11 mouse cellular contexts compared by ENCODE assay signal in genomic region chr4:35354046-35354445, GRCm38 (mm10).
A peak's percentile ranks its signal among the peaks of the same experiment; 100 is the strongest.
DNase-seq lines count a peak whose midpoint lies in the region; ATAC-seq lines count a peak whose summit lies in the region.
"Had no signal": no experiment of that assay in that cellular context is flagged by ENCODE, and none has a peak within 500 bp of the region (broad histone marks: within the 10 kb centered on the region; RNA-seq: fewer than 3 reads in every experiment).

No protein-coding gene starts in this region.

- no peak overlapping the region for H3K27ac ChIP-seq in hindbrain, embryonic 10.5 days
- H3K27ac ChIP-seq in neural tube, embryonic 11.5 days (ENCODE audit: low read depth, low read length), result no peak overlapping the region

- no peaks in the 10 kb centered on the region for H3K9me3 ChIP-seq in hindbrain, embryonic 10.5 days
- no peaks in the 10 kb centered on the region for H3K9me3 ChIP-seq in neural tube, embryonic 11.5 days (ENCODE audit: control insufficient read depth, low read length)

- H3K36me3 ChIP-seq in hindbrain, embryonic 10.5 days, result no peaks in the 10 kb centered on the region
- no peaks in the 10 kb centered on the region for H3K36me3 ChIP-seq in neural tube, embryonic 11.5 days (ENCODE audit: control insufficient read depth, insufficient read depth, low read length)

- no peak overlapping the region for H3K9ac ChIP-seq in neural tube, embryonic 11.5 days (ENCODE audit: low read length)

- WGBS in hindbrain, embryonic 10.5 days, result 63% methylated on average over 14 of the region's 14 CpGs
- 47% methylated on average over 14 of the region's 14 CpGs for WGBS in neural tube, embryonic 11.5 days

- ATAC-seq in neural tube, embryonic 11.5 days (ENCODE audit: insufficient read depth, low FRiP score, low TSS enrichment), result no peak; the same call in 1 of the 2 replicates

- no peak overlapping the region for H3K4me3 ChIP-seq in hindbrain, embryonic 10.5 days
- no peak overlapping the region for H3K4me3 ChIP-seq in neural tube, embryonic 11.5 days (ENCODE audit: low read depth, low read length)

- intact Hi-C loops in left cerebral cortex, postnatal 14 days (cut with DNase I), result no loop called here

- H3K4me2 ChIP-seq in neural tube, embryonic 11.5 days (ENCODE audit: low read depth), result no peak overlapping the region
- H3K4me2 ChIP-seq: heart, embryonic 11.5 days had no signal

- no peaks in the 10 kb centered on the region for H3K4me1 ChIP-seq in hindbrain, embryonic 10.5 days (replicated peaks)
- H3K4me1 ChIP-seq in neural tube, embryonic 11.5 days (ENCODE audit: control insufficient read depth, insufficient read depth, low read length), result no peaks in the 10 kb centered on the region

- no peaks in the 10 kb centered on the region for H3K27me3 ChIP-seq in hindbrain, embryonic 10.5 days (ENCODE audit: insufficient read depth, poor library complexity, severe bottlenecking)
- H3K27me3 ChIP-seq in neural tube, embryonic 11.5 days (ENCODE audit: control insufficient read depth, insufficient read depth, low read length), result no peaks in the 10 kb centered on the region

- DNase-seq in kidney, postnatal 4 days, result peak; percentile 27 to 45
- no peak for DNase-seq in kidney, adult 9 months
- DNase-seq in embryo, embryonic 11.5 days (ENCODE audit: low read depth, low spot score), result peak; percentile 39
- peak; percentile 42 for DNase-seq in hindbrain, embryonic 10.5 days (ENCODE audit: low spot score)
- peak; percentile 49 for DNase-seq in neural tube, embryonic 11.5 days (ENCODE audit: low spot score)
- no peak for DNase-seq in layer of hippocampus, postnatal 14 days (ENCODE audit: low spot score in 2 of 2)
- DNase-seq in cerebellum, postnatal 14 days, result no peak
- no peak for DNase-seq in left cerebral cortex, postnatal 14 days (ENCODE audit: low spot score in 2 of 2)
- DNase-seq: adrenal gland, postnatal 25 days; layer of hippocampus, adult 9-11 months had no signal

Comparison
In these comparisons a context has a peak if more than half of its experiments do, and no peak if none do; other contexts are left out.
1. DNase-seq: peak in kidney, postnatal 4 days (2 of 2), embryo, embryonic 11.5 days (single experiment), hindbrain, embryonic 10.5 days (single experiment) and neural tube, embryonic 11.5 days (single experiment); none in kidney, adult 9 months (single experiment), layer of hippocampus, postnatal 14 days (0 of 2), cerebellum, postnatal 14 days (0 of 2) and left cerebral cortex, postnatal 14 days (0 of 2).